Mouse (Mus musculus): ENCODE measurements around the gene Myo1e.

DNA sequence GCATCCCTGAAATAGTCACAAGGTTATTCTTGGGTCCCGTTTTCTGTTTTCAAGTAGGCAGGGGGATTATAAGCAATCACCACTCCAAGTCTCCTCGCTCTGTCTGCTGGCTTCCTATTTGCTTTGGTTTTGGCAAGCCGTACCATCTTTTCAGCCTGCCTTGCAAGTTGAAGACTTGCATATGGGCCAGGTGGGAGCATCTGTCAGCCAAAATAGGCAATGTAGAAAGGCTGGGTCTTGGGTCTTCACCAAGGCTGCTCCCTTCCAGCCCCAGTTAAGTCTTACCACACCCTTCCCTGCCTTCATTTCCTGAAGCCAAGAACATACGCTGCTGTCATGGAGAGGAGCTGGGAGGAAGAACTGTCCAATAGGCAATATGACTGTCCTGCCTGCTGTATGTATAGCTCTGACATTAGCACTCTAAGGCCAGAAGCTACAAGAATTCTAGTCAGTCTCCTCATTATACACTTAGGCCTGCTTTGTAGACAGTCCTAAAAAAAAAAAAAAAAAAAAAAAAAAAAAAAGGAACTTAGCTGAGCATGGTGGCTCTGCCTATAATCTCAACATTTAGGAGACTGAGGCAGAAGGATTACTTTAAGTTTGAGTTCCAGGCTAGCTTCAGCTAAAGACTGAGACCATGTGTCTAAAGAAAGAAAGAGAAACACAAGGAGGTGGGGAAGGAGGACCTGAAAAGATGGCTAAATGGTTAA lies 180.4 kb downstream of the Myo1e start:
- no peak for TF ChIP-seq HCFC1 (IDR thresholded peaks at IDR 0.05; ENCODE audit: borderline replicate concordance, insufficient read depth, low read length)
- TF ChIP-seq MAFK (IDR thresholded peaks at IDR 0.05; ENCODE audit: insufficient read depth, low read depth, low read length): no peak

Data from ES-E14 (cell line).